Mouse (Mus musculus): ENCODE measurements around the gene Rrm1.

- TF ChIP-seq CTCF (IDR thresholded peaks at IDR 0.05; ENCODE audit: low read depth), result no peak
- no peak for TF ChIP-seq EP300 (IDR thresholded peaks at IDR 0.05; ENCODE audit: low read depth)
Observed at GRCm38 (mm10) chr7:102458618-102459380, 17.3 kb downstream of the Rrm1 start.
